Mouse (Mus musculus) adrenal gland, adult 10 weeks (tissue): ENCODE results near the gene Lims1. TPM values are rescaled to one million over a fixed set of nuclear protein-coding genes. Genes with fewer than 3 reads are reported as not detected.

Source experiments
- polyA plus RNA-seq: library from polyadenylated mRNA; stranded (reverse); fragments of 350-450 nt; fragmentation: Illumina TruSeq; extraction: RNeasy Lipid Tissue Mini Kit (QIAGEN cat#74804); gene quantifications from one replicate; pipeline ENCODE4 v1.2.3, GENCODE M21; 2014; ENCODE audit warnings: low read depth, low replicate concordance

The Lims1 gene
- polyA plus RNA-seq: 139 TPM

GRCm38 (mm10) chr10:58323028-58323991 is at the start of gene Lims1:
Lims1 (plus strand) TSS chr10:58323466.

GRCm38 (mm10) chr10:58446384-58447279 is 123.4 kb downstream of the Lims1 start, which contains the start of gene Ranbp2:
Ranbp2 (plus strand) TSS chr10:58446920.

Other genes with a start within 250 kb of the Lims1 start
- not detected for gene AW822073, start 98.5 kb upstream of the Lims1 start, polyA plus RNA-seq
- gene Duxf3, start 90.8 kb upstream of the Lims1 start, polyA plus RNA-seq: not detected
- not detected for gene Gm4981, start 86.8 kb upstream of the Lims1 start, polyA plus RNA-seq
- gene Gcc2, start 68.0 kb upstream of the Lims1 start, polyA plus RNA-seq: 90.9 TPM
- 204 TPM for gene Ranbp2, start 123.5 kb downstream of the Lims1 start, polyA plus RNA-seq
- 11.9 TPM for gene Ccdc138, start 174.5 kb downstream of the Lims1 start, polyA plus RNA-seq